Mouse (Mus musculus): ENCODE results near the gene Tgfb1.

- no peak for TF ChIP-seq CTCF (IDR thresholded peaks at IDR 0.05; ENCODE audit: borderline replicate concordance, insufficient read depth, low read depth, low read length)
- no peak for TF ChIP-seq POLR2A (IDR thresholded peaks at IDR 0.05; ENCODE audit: borderline replicate concordance, insufficient read depth, low read length)
Measured at GRCm38 (mm10) chr7:25681341-25682231, 5.2 kb upstream of the Tgfb1 start.
